Comparison of ENCODE assay signal across 29 mouse cellular contexts in genomic region chr7:25907380-25907779, GRCm38 (mm10). TPM values are rescaled to one million over a fixed set of nuclear protein-coding genes. Genes with fewer than 3 reads are reported as not detected.
"Had no signal": no experiment of that assay in that cellular context is flagged by ENCODE, and none has a peak within 500 bp of the region (broad histone marks: within the 10 kb centered on the region; RNA-seq: fewer than 3 reads in every experiment).

No protein-coding gene starts in this region.

- H3K9ac ChIP-seq: limb, embryonic 12.5 days; limb, embryonic 15.5 days; liver, embryonic 14.5 days; liver, postnatal 0 days; midbrain, embryonic 13.5 days; neural tube, embryonic 13.5 days; stomach, embryonic 15.5 days had no signal

- ATAC-seq: intestine, postnatal 0 days; liver, postnatal 0 days; midbrain, embryonic 13.5 days; midbrain, embryonic 16.5 days had no signal

- H3K4me3 ChIP-seq: layer of hippocampus, adult 2 months; left cerebral cortex, adult 2 months; limb, embryonic 12.5 days; limb, embryonic 15.5 days; midbrain, embryonic 13.5 days; myocyte; neural tube, embryonic 13.5 days; stomach, embryonic 15.5 days had no signal

- H3K9me3 ChIP-seq: limb, embryonic 15.5 days; stomach, embryonic 15.5 days had no signal

- H3K36me3 ChIP-seq: limb, embryonic 12.5 days; limb, embryonic 15.5 days; midbrain, embryonic 13.5 days; neural tube, embryonic 13.5 days; stomach, embryonic 15.5 days had no signal

- DNase-seq: kidney, adult 2 months; kidney, postnatal 25 days; layer of hippocampus, postnatal 36 days; left cerebral cortex, postnatal 4 days; liver, postnatal 0 days; retina, postnatal 1 day; right cerebral cortex, postnatal 25 days; spleen, adult 18-20 months; thymus, postnatal 4 days had no signal

- H3K27ac ChIP-seq: kidney, postnatal 0 days; layer of hippocampus, adult 2 months; left cerebral cortex, adult 2 months; limb, embryonic 12.5 days; limb, embryonic 15.5 days; liver, embryonic 14.5 days; macrophage; midbrain, embryonic 13.5 days; neural tube, embryonic 13.5 days; stomach, embryonic 15.5 days had no signal

- H3K27me3 ChIP-seq: limb, embryonic 12.5 days; limb, embryonic 15.5 days; midbrain, embryonic 13.5 days; neural tube, embryonic 13.5 days; stomach, embryonic 15.5 days had no signal

- H3K4me1 ChIP-seq: limb, embryonic 12.5 days; limb, embryonic 15.5 days; midbrain, embryonic 13.5 days; neural tube, embryonic 13.5 days; stomach, embryonic 15.5 days had no signal

- H3K4me2 ChIP-seq: limb, embryonic 12.5 days; limb, embryonic 15.5 days; liver, embryonic 11.5 days; midbrain, embryonic 13.5 days; neural tube, embryonic 13.5 days; stomach, embryonic 15.5 days had no signal

RNA-seq across cellular contexts. Expression of gene Cyp2b10, which starts 10.0 kb away (rescaled TPM):
- total RNA-seq: layer of hippocampus, postnatal 10 days; left cerebral cortex, postnatal 10 days; left cerebral cortex, postnatal 4 days; megakaryocyte, adult 5-6 weeks; monocyte, adult 5-6 weeks had no signal
- polyA plus RNA-seq: intestine, embryonic 14.5 days; kidney, adult 2 months; kidney, embryonic 14.5 days; kidney, postnatal 0 days; limb, embryonic 12.5 days; limb, embryonic 15.5 days; liver, embryonic 11.5 days; macrophage; midbrain, embryonic 13.5 days; midbrain, embryonic 16.5 days; neural tube, embryonic 13.5 days; stomach, embryonic 15.5 days had no signal
